Mouse (Mus musculus) heart, adult 9 months (tissue): ENCODE measurements around the gene Acsl5.

Experiments
- DNase-seq, 2 experiments: peaks; one replicate each; pipeline ENCODE4 v3.0.0; 2022; ENCODE audit warnings: low spot score in 2 of 2

Gene Acsl5

GRCm38 (mm10) chr19:55284093-55284492 lies 32.4 kb downstream of the Acsl5 start:
- no peak for DNase-seq

GRCm38 (mm10) chr19:55286034-55286433 lies 34.3 kb downstream of the Acsl5 start:
- no peak for DNase-seq

- no peak for DNase-seq
Observed at GRCm38 (mm10) chr19:55288974-55289373, 37.2 kb downstream of the Acsl5 start.

GRCm38 (mm10) chr19:55290621-55291270 lies 39.0 kb downstream of the Acsl5 start:
- DNase-seq: no peak

- DNase-seq: no peak
Observed at GRCm38 (mm10) chr19:55292210-55292850, 40.6 kb downstream of the Acsl5 start.

GRCm38 (mm10) chr19:55293175-55293574 lies 41.4 kb downstream of the Acsl5 start:
- peak; percentile 15 to 19 for DNase-seq

GRCm38 (mm10) chr19:55295075-55295474 lies 43.3 kb downstream of the Acsl5 start:
- DNase-seq: no peak

- no peak for DNase-seq
Observed at GRCm38 (mm10) chr19:55295556-55295955, 43.8 kb downstream of the Acsl5 start.

- no peak for DNase-seq
Observed at GRCm38 (mm10) chr19:55296301-55296700, 44.6 kb downstream of the Acsl5 start.

GRCm38 (mm10) chr19:55297489-55297888 lies 45.8 kb downstream of the Acsl5 start:
- no peak for DNase-seq

- no peak for DNase-seq
Observed at GRCm38 (mm10) chr19:55297961-55298360, 46.2 kb downstream of the Acsl5 start.

- no peak for DNase-seq
Observed at GRCm38 (mm10) chr19:55299378-55299777, 47.6 kb downstream of the Acsl5 start.

GRCm38 (mm10) chr19:55300525-55300924 lies 48.8 kb downstream of the Acsl5 start:
- no peak for DNase-seq

- no peak for DNase-seq
Observed at GRCm38 (mm10) chr19:55305024-55305423, 53.3 kb downstream of the Acsl5 start.

GRCm38 (mm10) chr19:55311874-55312273 lies 60.1 kb downstream of the Acsl5 start:
- DNase-seq: no peak

GRCm38 (mm10) chr19:55313649-55314048 lies 61.9 kb downstream of the Acsl5 start:
- DNase-seq: no peak

GRCm38 (mm10) chr19:55315452-55316108 lies 63.8 kb downstream of the Acsl5 start, which contains the start of gene Zdhhc6:
Zdhhc6 (minus strand) TSS chr19:55316032.
- peak; percentile 50 to 81 for DNase-seq

- DNase-seq: peak; percentile 74 to 84
Observed at GRCm38 (mm10) chr19:55316109-55316714, 64.5 kb downstream of the Acsl5 start, which contains the start of gene Vti1a. Vti1a (plus strand) TSS chr19:55316295.

- DNase-seq: no peak
Observed at GRCm38 (mm10) chr19:55316901-55317300, 65.2 kb downstream of the Acsl5 start.

- DNase-seq: no peak
Observed at GRCm38 (mm10) chr19:55319036-55319435, 67.3 kb downstream of the Acsl5 start.

- no peak for DNase-seq
Observed at GRCm38 (mm10) chr19:55319521-55319920, 67.8 kb downstream of the Acsl5 start.

GRCm38 (mm10) chr19:55322604-55323003 lies 70.9 kb downstream of the Acsl5 start:
- no peak for DNase-seq
